Mouse (Mus musculus): ENCODE results near the gene Ccdc7b.
"Not testable (repeated sequence)": the region's sequence is repeated elsewhere in the genome, so short reads cannot be mapped to it uniquely, and the experiment has no call there.

Ccdc7b gene

DNA sequence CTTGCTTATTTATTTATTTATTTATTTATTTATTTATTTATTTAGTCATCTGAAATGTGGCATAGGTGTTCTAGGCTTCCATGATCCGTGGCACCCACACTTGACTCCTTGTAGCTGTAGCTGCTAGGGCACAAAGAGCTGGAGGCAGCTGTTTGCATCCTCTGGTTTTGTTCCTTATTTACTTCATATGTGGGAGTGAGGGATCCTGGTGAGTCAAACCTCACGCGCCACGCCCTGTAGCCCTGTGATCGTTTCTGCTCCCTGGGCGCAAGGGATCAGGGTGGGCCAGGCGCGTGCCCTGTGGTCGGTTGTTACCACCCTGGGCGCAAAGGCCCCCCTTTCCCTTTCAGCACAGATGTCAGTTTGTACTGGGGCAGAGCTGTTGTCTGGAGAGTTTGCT lies at the start of gene Ccdc7b:
Ccdc7b (plus strand) TSS at position 301 of the 400 bp plus-strand sequence.
- not testable (repeated sequence) for DNase-seq (ENCODE audit: low read depth, low spot score)

DNA sequence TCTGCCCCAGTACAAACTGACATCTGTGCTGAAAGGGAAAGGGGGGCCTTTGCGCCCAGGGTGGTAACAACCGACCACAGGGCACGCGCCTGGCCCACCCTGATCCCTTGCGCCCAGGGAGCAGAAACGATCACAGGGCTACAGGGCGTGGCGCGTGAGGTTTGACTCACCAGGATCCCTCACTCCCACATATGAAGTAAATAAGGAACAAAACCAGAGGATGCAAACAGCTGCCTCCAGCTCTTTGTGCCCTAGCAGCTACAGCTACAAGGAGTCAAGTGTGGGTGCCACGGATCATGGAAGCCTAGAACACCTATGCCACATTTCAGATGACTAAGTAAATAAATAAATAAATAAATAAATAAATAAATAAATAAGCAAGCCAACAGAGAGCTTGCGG lies 1.5 kb upstream of the Ccdc7b start, which contains the start of gene Ccdc7a:
Ccdc7a (minus strand) TSS at position 101 of the 400 bp plus-strand sequence.
- not testable (repeated sequence) for DNase-seq (ENCODE audit: low read depth, low spot score)

DNA sequence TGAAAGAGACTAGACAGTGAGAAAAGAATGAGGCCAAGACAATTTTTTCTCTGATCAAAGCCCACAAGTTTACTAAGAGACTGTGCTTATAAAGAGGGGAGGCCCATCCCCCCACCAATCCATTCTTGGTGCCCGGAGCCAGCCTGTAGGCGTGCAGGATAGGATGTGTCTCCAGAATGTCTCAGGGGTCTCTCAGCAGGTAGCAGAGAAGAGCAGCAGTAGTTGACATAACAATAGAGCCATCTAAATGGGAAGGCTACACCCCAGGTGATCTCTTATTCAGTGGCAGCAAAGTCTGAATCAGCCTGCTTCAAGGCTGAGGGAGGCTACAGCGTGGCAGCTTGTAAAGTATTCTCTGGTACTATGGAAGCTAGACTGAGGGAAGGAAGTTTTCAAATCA lies 48.8 kb downstream of the Ccdc7b start:
- peak; percentile 52 for DNase-seq (ENCODE audit: low read depth, low spot score)

DNA sequence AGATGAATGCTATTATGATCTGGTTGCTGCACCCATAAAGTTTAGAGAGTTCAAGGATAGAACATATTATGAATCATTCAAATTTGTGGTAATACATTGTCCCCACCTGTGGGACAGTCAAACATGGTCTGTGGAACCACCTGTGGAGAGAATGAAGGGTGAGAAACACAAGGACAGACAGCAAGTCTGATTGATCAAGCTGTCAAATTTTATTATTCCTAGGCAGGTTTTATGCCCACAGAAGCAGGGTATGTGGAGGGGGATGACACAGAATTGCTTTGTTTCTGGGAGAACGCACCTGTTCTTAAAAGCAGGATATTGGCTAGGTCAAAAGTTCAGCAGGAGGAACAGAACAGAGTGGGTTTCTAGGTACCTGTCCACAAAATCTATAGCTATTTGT lies 64.6 kb downstream of the Ccdc7b start, which contains the start of gene Gm10999:
Gm10999 (minus strand) TSS at position 101 of the 400 bp plus-strand sequence.
- DNase-seq (ENCODE audit: low read depth, low spot score): no peak

DNA sequence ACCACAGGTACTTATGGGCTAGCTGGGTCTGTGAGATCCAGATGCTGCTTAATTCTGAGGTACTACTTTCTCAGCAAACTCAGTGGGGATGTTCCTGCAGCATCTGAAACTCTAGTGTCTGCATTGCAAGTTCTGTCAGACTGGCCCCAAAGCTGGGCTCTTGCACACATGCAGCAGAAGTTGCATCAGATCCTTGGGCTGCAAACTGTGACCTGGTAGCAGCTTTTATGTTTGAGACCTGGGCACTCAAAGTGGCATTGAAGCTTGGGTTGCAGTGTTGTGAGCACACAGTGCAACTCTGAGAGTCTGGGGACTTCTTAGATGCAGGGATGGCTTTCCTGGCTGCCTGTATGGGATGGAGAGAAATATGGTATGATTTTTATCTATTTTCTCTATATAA lies 66.5 kb downstream of the Ccdc7b start:
- DNase-seq (ENCODE audit: low read depth, low spot score): no peak

All from ZHBTc4 (cell line).